Mouse (Mus musculus) adrenal gland, postnatal 4 days (tissue): ENCODE data around the gene Il11. TPM values are rescaled to one million over a fixed set of nuclear protein-coding genes. Genes with fewer than 3 reads are reported as not detected.
A peak's percentile ranks its signal among the peaks of the same experiment; 100 is the strongest.

Experiments used
- DNase-seq, 2 experiments: peaks; one replicate each; pipeline ENCODE4 v3.0.0; 2021 to 2022; ENCODE audit warnings: low spot score in 2 of 2, mixed read lengths in 2 of 2
- total RNA-seq, 2 experiments: library from RNA; stranded (reverse); gene quantifications; 2 replicates each; pipeline ENCODE4 v1.2.3; 2021

The Il11 gene
- total RNA-seq, 2 experiments from 2014 or later = 0.14 to 0.31 TPM

DNA sequence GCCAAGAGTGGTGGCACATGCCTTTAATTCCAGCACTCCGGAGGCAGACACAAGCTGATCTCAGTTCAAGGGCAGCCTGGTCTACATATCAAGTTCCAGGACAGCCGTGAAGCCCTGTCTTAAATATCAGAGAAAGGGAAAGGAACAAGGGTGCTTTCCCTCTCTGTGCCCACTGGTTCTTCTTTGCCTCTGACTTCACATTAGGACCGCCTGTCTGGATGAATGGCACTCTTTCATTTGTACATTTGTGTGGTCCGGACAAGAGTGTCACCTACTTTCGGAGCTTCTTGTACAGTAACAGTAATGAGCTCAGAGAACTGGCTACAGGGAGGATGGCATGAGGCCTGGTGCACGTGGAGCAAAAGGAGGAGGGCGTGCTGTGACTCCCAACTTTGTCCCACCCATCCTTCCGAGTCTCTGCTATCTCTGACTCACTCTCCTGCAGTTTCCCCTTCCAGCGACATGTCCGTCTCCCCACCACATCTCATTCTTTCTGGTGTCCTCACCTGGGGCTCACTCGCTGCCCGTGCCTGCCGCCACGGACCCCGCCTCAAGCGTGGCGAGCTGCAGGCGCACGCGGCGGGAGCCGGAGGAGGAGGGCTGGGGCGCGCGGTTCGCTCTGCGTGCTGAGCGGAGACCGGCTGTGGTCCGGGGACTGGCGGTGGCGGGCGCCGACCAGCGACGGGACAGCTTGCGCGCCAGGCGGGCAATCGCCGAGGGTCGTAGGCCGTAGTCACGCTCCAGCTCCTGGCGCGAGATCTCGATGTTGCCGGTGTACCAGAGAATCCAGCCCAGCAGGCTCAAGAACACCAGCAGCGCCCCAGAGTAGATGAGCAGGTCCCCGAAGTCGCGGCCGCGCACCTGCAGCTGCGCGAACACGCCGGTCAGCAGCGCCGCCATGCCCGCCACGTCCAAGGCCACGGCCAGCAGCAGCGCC is 6.1 kb upstream of the Il11 start:
- DNase-seq = peak; percentile 35 to 37

DNA sequence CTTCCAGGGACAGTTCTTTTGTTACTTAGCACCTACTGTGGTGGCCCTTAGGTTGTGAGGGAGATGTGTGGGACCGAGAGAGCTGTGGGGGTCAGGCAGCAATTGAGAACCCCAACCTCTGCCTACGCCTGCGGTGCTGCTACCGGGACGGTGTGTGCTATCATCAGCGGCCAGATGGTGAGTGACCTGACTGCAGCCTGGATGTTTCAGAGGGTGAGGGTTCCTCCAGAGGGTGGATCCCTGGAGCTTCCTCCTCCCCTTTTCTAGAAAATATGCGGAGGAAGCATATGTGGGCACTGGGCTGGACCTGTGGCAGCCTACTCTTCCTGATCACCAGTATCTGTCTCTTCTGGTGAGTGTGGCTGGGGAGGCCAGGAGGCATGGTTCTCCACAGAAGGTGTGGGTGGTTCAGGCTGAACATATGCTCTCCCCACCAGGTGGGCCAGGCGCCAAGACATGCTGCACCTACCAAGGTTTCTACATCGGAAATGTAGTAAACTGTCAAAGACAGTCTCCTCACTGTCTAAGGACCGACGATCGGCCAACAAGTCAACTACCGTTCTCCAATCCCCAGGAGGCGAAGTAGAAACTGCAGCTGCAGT is 1.1 kb upstream of the Il11 start:
- no peak for DNase-seq

- DNase-seq = no peak
Observed at GRCm38 (mm10) chr7:4782130-4782529, 529 bp downstream of the Il11 start.

GRCm38 (mm10) chr7:4779921-4780320 is 2.7 kb downstream of the Il11 start:
- DNase-seq = no peak

DNA sequence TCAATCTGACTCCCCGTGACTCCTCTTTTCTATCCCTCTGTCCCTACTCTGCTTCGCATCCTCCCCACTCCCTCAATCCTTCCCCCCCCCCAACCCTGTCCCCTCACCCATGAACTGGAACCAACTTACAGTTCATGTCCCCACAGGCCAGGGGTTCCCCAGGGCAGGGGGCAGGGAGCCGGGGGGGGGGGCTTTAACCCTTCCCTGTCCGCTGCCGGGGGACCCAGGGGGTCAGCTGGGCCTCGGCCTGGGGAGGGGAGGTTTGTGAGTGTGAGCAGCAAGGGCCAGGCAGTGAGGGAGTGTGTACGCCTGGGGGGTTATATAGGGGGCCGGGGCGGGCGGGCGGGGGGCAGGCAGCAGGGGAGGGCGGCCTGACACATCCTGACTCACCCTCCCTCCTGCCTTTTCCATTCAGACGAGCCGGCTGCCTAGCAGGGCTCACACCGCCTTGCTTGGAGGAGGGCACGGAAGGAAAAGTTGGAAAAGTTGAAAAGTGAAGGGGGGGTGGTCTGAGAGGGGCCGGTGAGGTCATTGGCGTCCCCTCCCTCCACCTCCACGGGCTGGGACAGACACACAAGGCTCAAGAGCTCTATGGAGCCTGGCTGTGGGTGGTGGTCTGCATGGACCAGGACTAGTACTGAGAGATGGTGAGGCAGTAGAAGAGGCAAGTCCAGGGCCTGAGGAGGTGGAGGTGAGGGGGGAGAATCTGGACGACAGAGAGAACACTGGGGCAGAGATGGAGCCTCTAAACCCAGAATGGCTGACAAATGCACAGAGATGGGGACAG is 4.6 kb downstream of the Il11 start:
- DNase-seq = no peak

GRCm38 (mm10) chr7:4776861-4777830 is 5.5 kb downstream of the Il11 start:
- no peak for DNase-seq

DNA sequence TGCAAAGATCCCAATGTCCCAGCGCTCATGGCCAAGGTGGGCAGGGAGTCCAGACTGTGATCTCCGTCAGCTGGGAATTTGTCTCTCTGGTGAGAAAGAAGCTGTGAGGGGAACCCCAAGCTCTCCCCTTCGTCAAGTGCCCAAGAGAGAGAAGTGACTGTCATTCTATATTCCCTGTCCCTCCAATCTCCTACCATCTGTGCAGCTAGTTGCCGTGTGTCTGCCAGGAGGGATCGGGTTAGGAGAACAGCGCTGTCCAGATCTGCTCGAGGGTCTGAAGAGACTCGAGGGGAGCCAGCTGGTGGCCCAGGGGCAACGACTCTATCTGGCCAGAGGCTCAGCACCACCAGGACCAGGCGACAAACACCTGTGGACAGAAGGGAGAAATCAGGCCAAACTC is 6.5 kb downstream of the Il11 start:
- no peak for DNase-seq

DNA sequence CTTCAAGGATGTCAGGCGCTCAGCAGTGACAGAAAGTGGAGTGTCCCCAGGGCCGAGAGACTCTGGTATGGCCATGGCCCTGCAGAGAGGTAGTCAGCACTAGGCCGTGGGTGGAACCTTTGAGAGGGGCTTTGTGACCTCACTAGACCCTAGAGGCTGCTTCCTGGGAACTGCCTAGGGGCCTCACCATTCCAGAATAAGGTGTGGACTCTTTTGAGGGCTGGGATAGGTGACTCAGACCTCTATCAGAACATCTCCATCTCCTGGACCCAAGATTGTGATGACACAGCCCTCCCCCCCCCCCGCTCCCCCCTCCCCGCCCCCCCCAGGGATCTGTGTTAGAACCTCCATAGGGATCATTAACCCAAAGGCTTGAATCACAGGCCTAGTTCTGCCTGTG is 11.5 kb downstream of the Il11 start, which contains the start of gene Fam71e2:
Gene Fam71e2, minus strand, starts transcription at position 101 of the 400 bp plus-strand sequence.
- no peak for DNase-seq

GRCm38 (mm10) chr7:4764946-4765710 is 17.5 kb downstream of the Il11 start:
- no peak for DNase-seq

DNA sequence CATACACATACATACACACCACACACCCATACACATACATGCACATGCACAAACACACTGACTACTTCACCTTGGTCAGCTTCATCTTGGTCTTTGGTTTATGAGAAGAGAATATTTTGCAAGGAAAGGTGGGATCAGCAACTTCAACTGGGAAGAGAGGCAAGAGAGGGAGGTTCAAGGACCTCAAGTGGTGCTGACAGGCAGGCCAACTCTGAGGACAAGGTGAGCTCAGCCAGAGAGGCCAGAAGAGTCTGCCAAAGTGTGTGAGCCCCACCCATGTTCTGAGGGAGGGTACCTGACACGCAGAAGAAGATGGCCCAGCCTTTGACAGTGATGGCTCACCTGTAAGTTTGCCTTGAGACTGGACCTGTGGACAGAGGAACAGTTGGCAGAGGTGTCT is 23.0 kb downstream of the Il11 start:
- no peak for DNase-seq

GRCm38 (mm10) chr7:4752821-4753570 is 29.7 kb downstream of the Il11 start, which contains the start of gene Cox6b2:
TSS of gene Cox6b2 (minus strand) at chr7:4753094.
- peak in 1 of 2 experiments; percentile 77 for DNase-seq

DNA sequence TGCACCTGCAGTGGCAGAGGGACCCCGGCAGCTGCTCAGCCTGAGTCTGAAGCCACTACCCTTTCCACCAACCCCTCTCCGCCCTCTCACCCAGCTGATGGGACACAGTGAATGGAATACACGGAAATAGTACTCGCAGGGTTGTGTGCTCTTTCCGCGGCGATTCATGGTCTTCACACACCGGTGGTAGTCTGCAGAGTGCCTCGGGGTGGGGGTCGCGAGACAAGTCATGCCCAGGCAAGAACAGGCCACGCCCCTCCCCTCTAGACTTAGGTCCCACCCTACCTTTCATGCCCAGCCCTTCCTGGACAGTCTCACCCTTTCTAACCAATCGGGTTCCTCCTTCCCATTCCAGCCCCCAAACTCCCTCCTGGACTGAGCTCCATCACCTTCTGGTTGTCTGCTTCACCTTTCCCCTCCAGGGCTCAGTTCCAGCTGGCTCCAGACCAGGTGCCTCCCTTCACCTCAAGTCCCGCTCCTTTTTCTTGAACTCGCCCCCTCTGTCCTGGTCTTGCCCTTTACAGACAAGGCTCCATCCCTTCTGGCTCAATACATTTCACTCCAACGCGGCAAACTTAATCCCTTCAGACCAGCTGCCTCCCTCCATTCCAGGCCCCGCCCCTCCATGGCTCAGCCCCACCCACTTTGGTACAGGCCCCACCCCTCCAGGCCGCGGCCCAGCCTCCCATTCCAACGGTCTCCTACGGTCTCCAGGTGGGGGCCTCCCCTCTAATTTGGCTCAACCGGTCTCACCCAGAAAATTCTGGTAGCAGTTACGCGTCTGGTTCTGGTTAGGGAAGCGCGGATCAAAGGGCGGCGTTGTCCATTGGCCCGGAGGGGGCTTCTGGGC is 30.5 kb downstream of the Il11 start:
- DNase-seq = peak in 1 of 2 experiments; percentile 44

- DNase-seq = no peak
Observed at GRCm38 (mm10) chr7:4749169-4749568, 33.5 kb downstream of the Il11 start.

- no peak for DNase-seq
Observed at GRCm38 (mm10) chr7:4748321-4748720, 34.3 kb downstream of the Il11 start.

DNA sequence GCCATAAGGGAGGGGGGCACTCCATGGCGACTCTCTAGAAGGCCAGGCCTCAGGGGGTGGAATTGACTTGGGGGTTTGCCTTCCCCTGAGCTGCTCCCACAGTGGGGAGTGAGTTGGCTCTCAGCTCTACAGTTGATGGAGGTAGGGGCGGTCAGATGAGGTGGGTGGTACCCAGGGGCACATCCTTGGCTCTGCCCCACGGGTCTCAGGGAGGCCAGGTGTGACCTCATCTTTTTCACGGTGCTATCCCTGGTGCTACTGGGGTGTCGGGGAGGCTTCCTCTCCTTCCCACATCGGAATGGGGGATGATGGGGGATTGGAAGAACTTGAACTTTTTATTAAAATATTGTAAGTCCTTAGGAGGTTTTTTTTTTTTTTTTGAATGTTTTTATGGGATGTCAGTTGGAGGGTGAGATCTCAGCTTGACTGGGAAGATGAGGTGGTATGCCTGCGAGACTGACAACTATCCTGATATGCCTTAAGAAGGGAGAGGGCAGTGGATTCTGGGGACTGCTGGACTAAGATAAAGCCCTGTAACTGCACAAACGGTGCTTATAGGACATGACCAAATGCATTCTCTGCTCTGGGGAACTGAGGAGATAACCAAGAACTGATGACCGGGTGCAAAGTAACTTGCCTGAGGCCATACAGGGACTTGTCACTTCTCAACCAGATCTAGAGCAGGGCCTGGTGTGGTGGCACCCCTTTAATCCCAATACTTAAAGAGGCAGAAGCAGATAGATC is 35.3 kb downstream of the Il11 start:
- no peak for DNase-seq

GRCm38 (mm10) chr7:4746326-4746980 is 36.2 kb downstream of the Il11 start:
- no peak for DNase-seq

DNA sequence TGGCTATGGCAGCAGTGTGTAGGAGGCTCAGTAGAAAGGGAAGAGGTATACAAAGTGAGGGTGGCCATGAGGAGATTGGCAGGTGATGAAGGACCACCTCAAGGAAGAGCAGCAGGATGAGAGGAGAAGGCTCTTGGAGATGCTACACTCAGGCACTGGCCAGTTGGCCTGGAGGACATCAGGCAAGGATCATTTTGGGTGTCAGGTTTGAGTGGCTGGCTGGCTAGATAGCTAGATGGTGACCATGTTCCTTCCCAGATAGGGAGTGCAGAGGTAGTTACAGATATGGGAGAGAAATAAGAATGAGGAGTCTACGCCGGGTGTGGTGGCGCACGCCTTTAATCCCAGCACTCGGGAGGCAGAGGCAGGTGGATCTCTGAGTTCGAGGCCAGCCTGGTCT is 37.8 kb downstream of the Il11 start:
- DNase-seq = no peak
